10 mouse cellular contexts compared by ENCODE assay signal in the genomic region with DNA sequence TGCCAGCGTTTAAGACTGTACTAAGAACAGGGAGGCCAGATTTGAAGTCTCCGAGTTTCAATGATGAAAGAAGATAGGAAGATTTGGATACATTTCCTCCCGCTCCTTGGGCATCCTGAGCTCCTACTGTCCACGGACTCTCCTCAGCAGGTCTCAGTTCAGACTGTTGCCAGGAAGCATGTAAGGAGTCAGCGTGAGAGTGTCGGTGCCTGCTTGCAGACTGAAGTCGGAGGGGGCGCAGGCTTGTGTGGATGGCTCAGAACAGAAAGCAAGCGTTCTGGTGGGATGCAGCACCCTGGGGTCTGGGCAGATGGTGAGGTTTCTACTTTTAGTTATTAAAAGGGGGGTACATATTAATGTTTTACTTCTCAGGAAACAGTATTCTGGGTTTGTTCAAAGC. TPM values are rescaled to one million over a fixed set of nuclear protein-coding genes. Genes with fewer than 3 reads are reported as not detected.
A peak's percentile ranks its signal among the peaks of the same experiment; 100 is the strongest.
DNase-seq lines count a peak whose midpoint lies in the region; ATAC-seq and TF ChIP-seq lines count a peak whose summit lies in the region.
"Had no signal": no experiment of that assay in that cellular context is flagged by ENCODE, and none has a peak within 500 bp of the region (broad histone marks: within the 10 kb centered on the region; RNA-seq: fewer than 3 reads in every experiment).

No protein-coding gene starts in this region.

- ATAC-seq in forebrain, postnatal 0 days: no peak
- no peak for ATAC-seq in lung, embryonic 15.5 days (ENCODE audit: borderline replicate concordance, extremely low read depth, low FRiP score, low TSS enrichment)
- ATAC-seq in neural tube, embryonic 13.5 days (ENCODE audit: low read depth): no peak

- TF ChIP-seq CTCF in forebrain, postnatal 0 days (IDR thresholded peaks at IDR 0.05; ENCODE audit: low read depth): no peak

- H3K27ac ChIP-seq in forebrain, postnatal 0 days (ENCODE audit: low read depth, low read length): no peak overlapping the region
- no peak overlapping the region for H3K27ac ChIP-seq in forebrain, embryonic 10.5 days
- H3K27ac ChIP-seq in lung, embryonic 15.5 days: no peak overlapping the region
- H3K27ac ChIP-seq in neural tube, embryonic 13.5 days (replicated peaks): no peak overlapping the region

- DNase-seq in forebrain, postnatal 0 days: no peak
- no peak for DNase-seq in forebrain, embryonic 10.5 days (ENCODE audit: extremely low spot score, low spot score)
- no peak for DNase-seq in lung, postnatal 10 days
- peak; percentile 37 for DNase-seq in induced T-regulatory cell, adult 2 months (ENCODE audit: low read depth)
- DNase-seq in urinary bladder, adult 18-20 months (ENCODE audit: low spot score in 2 of 2): no peak
- DNase-seq in layer of hippocampus, adult 8-10 months (ENCODE audit: low spot score in 2 of 2): no peak
- DNase-seq: thymus, adult 18-20 months had no signal

- H3K4me3 ChIP-seq in forebrain, postnatal 0 days (ENCODE audit: low read depth, low read length): no peak overlapping the region; the same call in 1 of the 2 replicates
- no peak overlapping the region for H3K4me3 ChIP-seq in forebrain, embryonic 10.5 days
- H3K4me3 ChIP-seq in lung, embryonic 15.5 days: peak overlapping the region; percentile 33
- no peak overlapping the region for H3K4me3 ChIP-seq in neural tube, embryonic 13.5 days

- 43% methylated on average over 9 of the region's 9 CpGs for WGBS in forebrain, postnatal 0 days
- WGBS in forebrain, embryonic 10.5 days: 62% methylated on average over 9 of the region's 9 CpGs
- WGBS in lung, embryonic 15.5 days: 27% methylated on average over 9 of the region's 9 CpGs
- WGBS in neural tube, embryonic 13.5 days: 54% methylated on average over 9 of the region's 9 CpGs

- no peaks in the 10 kb centered on the region for H3K9me3 ChIP-seq in forebrain, postnatal 0 days (ENCODE audit: low read length)
- no peaks in the 10 kb centered on the region for H3K9me3 ChIP-seq in forebrain, embryonic 10.5 days
- no peaks in the 10 kb centered on the region for H3K9me3 ChIP-seq in lung, embryonic 15.5 days
- H3K9me3 ChIP-seq in neural tube, embryonic 13.5 days: no peaks in the 10 kb centered on the region

- 0 out of 2 replicates have a peak, but pooled peaks cover 3% of the 10 kb centered on the region for H3K4me1 ChIP-seq in forebrain, postnatal 0 days (ENCODE audit: insufficient read depth)
- H3K4me1 ChIP-seq in forebrain, embryonic 10.5 days: peaks cover 7% of the 10 kb centered on the region; the same call in 1 of the 2 replicates
- 0 out of 2 replicates have a peak, but pooled peaks cover 10% of the 10 kb centered on the region for H3K4me1 ChIP-seq in lung, embryonic 15.5 days
- H3K4me1 ChIP-seq in neural tube, embryonic 13.5 days (replicated peaks): no peaks in the 10 kb centered on the region

- H3K36me3 ChIP-seq in forebrain, postnatal 0 days (ENCODE audit: insufficient read depth): no peaks in the 10 kb centered on the region
- no peaks in the 10 kb centered on the region for H3K36me3 ChIP-seq in forebrain, embryonic 10.5 days (replicated peaks)
- no peaks in the 10 kb centered on the region for H3K36me3 ChIP-seq in lung, embryonic 15.5 days
- no peaks in the 10 kb centered on the region for H3K36me3 ChIP-seq in neural tube, embryonic 13.5 days

- H3K4me2 ChIP-seq in forebrain, postnatal 0 days (ENCODE audit: low read depth): peak overlapping the region; percentile 17; the same call in 1 of the 2 replicates
- H3K4me2 ChIP-seq in lung, embryonic 15.5 days: peak overlapping the region; percentile 50
- peak overlapping the region; percentile 18; the same call in 1 of the 2 replicates for H3K4me2 ChIP-seq in neural tube, embryonic 13.5 days

- peaks cover 13% of the 10 kb centered on the region; the same call in 1 of the 2 replicates for H3K27me3 ChIP-seq in forebrain, postnatal 0 days (ENCODE audit: insufficient read depth, low read length)
- H3K27me3 ChIP-seq in forebrain, embryonic 10.5 days (ENCODE audit: poor library complexity, severe bottlenecking): peaks cover 13% of the 10 kb centered on the region
- H3K27me3 ChIP-seq in lung, embryonic 15.5 days: peaks cover 4% of the 10 kb centered on the region
- H3K27me3 ChIP-seq in neural tube, embryonic 13.5 days: peaks cover 3% of the 10 kb centered on the region; the same call in 1 of the 2 replicates

- 0 out of 2 replicates have a peak overlapping the region, but pooled peaks have one; percentile 18 for H3K9ac ChIP-seq in forebrain, postnatal 0 days
- no peak overlapping the region for H3K9ac ChIP-seq in lung, embryonic 15.5 days
- H3K9ac ChIP-seq in neural tube, embryonic 13.5 days: no peak overlapping the region

RNA-seq across cellular contexts. Expression of a gene that starts 24.6 kb away (rescaled TPM):
- 9.2 and 11.8 TPM in 2 replicates for total RNA-seq in forebrain, postnatal 0 days (2014; rRNA removed)
- polyA plus RNA-seq in forebrain, postnatal 0 days (2015; fragmentation: Nextera tagmentation; extraction: Ambion mirVana): 4.8 and 4.9 TPM in 2 replicates
- polyA plus RNA-seq in forebrain, embryonic 10.5 days (2016; fragmentation: Nextera tagmentation; extraction: Ambion mirVana): 6.2 and 7.7 TPM in 2 replicates
- polyA plus RNA-seq in lung, embryonic 15.5 days (2015; fragmentation: Nextera tagmentation; extraction: Ambion mirVana): 0.08 TPM in 1 of 2 replicates, not detected in the other
- polyA plus RNA-seq in neural tube, embryonic 13.5 days (2015; fragmentation: Nextera tagmentation; extraction: Ambion mirVana): 0.08 and 0.17 TPM in 2 replicates
- under 1 TPM in 2 of 4 experiments, not detected in 2; 0.12 to 0.20 TPM for total RNA-seq in layer of hippocampus, adult 8-10 months (2022)
- total RNA-seq: gastrocnemius, adult 18-20 months had no signal

RNA-seq across cellular contexts. Expression of a gene that starts 52.6 kb away (rescaled TPM):
- 42.5 and 51.6 TPM in 2 replicates for total RNA-seq in forebrain, postnatal 0 days (2014; rRNA removed)
- 13.1 and 23.9 TPM in 2 replicates for polyA plus RNA-seq in forebrain, postnatal 0 days (2015; fragmentation: Nextera tagmentation; extraction: Ambion mirVana)
- 40.0 and 42.1 TPM in 2 replicates for polyA plus RNA-seq in forebrain, embryonic 10.5 days (2016; fragmentation: Nextera tagmentation; extraction: Ambion mirVana)
- 39.2 and 43.5 TPM in 2 replicates for polyA plus RNA-seq in lung, embryonic 15.5 days (2015; fragmentation: Nextera tagmentation; extraction: Ambion mirVana)
- 49.3 TPM in 2 replicates for polyA plus RNA-seq in neural tube, embryonic 13.5 days (2015; fragmentation: Nextera tagmentation; extraction: Ambion mirVana)
- 100 to 1,000 TPM in 1 of 4 experiments, 10 to 100 TPM in 3; 89.7 to 102 (median 93.2) TPM for total RNA-seq in layer of hippocampus, adult 8-10 months (2022)
